Mouse (Mus musculus): ENCODE measurements around the gene Il34. TPM values are rescaled to one million over a fixed set of nuclear protein-coding genes. Genes with fewer than 3 reads are reported as not detected.

The Il34 gene
- polyA plus RNA-seq (2014; fragmentation: Nextera tagmentation; extraction: Ambion mirVana): 0.36 TPM in 1 of 2 replicates, not detected in the other

- H3K27me3 ChIP-seq (ENCODE audit: control insufficient read depth, insufficient read depth, low read length): no peaks in the 10 kb centered on the region
- no peaks in the 10 kb centered on the region for H3K9me3 ChIP-seq (replicated peaks; ENCODE audit: control insufficient read depth, low read length)
- no peak within 1 kb of the TSS for H3K4me3 ChIP-seq (ENCODE audit: low read depth, low read length)
- peaks cover 7% of the 10 kb centered on the region for H3K36me3 ChIP-seq (ENCODE audit: control insufficient read depth, insufficient read depth, low read length)
- peaks cover 6% of the 10 kb centered on the region; the same call in 1 of the 2 replicates for H3K4me1 ChIP-seq (ENCODE audit: control insufficient read depth, insufficient read depth, low read length)
- no peak within 1 kb of the TSS for H3K27ac ChIP-seq (ENCODE audit: low read depth, low read length)
- 33% methylated on average over 12 of the region's 12 CpGs for WGBS (ENCODE audit: insufficient replicate concordance)
- no peak within 1 kb of the TSS; the same call in 1 of the 2 replicates for H3K9ac ChIP-seq (ENCODE audit: low read depth, low read length)
- no peak for ATAC-seq (replicated peaks; ENCODE audit: insufficient number of reproducible peaks, low FRiP score, low TSS enrichment)
- no peak within 1 kb of the TSS for H3K4me2 ChIP-seq
These were observed at the start of gene Il34 for GRCm38 (mm10) chr8:110805669-110806068. Gene Il34, minus strand, starts transcription at chr8:110805924.

- no peak for ATAC-seq (replicated peaks; ENCODE audit: insufficient number of reproducible peaks, low FRiP score, low TSS enrichment)
- Histone ChIP-seq H3K9ac (ENCODE audit: low read depth, low read length) (no peak overlapping the region), H3K9me3 (replicated peaks; ENCODE audit: control insufficient read depth, low read length) (no peaks in the 10 kb centered on the region), H3K27ac (ENCODE audit: low read depth, low read length) (no peak overlapping the region), H3K27me3 (ENCODE audit: control insufficient read depth, insufficient read depth, low read length) (no peaks in the 10 kb centered on the region), H3K36me3 (ENCODE audit: control insufficient read depth, insufficient read depth, low read length) (peaks cover 37% of the 10 kb centered on the region), H3K4me2 (no peak overlapping the region), H3K4me1 (ENCODE audit: control insufficient read depth, insufficient read depth, low read length) (peaks cover 9% of the 10 kb centered on the region), H3K4me3 (ENCODE audit: low read depth, low read length) (no peak overlapping the region)
- WGBS (ENCODE audit: insufficient replicate concordance): 94% methylated on average over 10 of the region's 10 CpGs
These were observed 45.5 kb upstream of the Il34 start for GRCm38 (mm10) chr8:110851186-110851585.

GRCm38 (mm10) chr8:110847645-110848495, 42.1 kb upstream of the Il34 start:
- ATAC-seq (replicated peaks; ENCODE audit: insufficient number of reproducible peaks, low FRiP score, low TSS enrichment): no peak
- H3K4me2 ChIP-seq: peak overlapping the region; percentile 94
- H3K4me1 ChIP-seq (ENCODE audit: control insufficient read depth, insufficient read depth, low read length): peaks cover 16% of the 10 kb centered on the region
- H3K9ac ChIP-seq (ENCODE audit: low read depth, low read length): peak overlapping the region; percentile 98
- no peaks in the 10 kb centered on the region for H3K9me3 ChIP-seq (replicated peaks; ENCODE audit: control insufficient read depth, low read length)
- WGBS (ENCODE audit: insufficient replicate concordance): 41% methylated on average over 14 of the region's 14 CpGs
- no peak overlapping the region for H3K27ac ChIP-seq (ENCODE audit: low read depth, low read length)
- H3K36me3 ChIP-seq (ENCODE audit: control insufficient read depth, insufficient read depth, low read length): peaks cover 27% of the 10 kb centered on the region
- no peaks in the 10 kb centered on the region for H3K27me3 ChIP-seq (ENCODE audit: control insufficient read depth, insufficient read depth, low read length)
- peak overlapping the region; percentile 95 for H3K4me3 ChIP-seq (ENCODE audit: low read depth, low read length)

GRCm38 (mm10) chr8:110847171-110847549, 41.4 kb upstream of the Il34 start:
- peaks cover 30% of the 10 kb centered on the region for H3K36me3 ChIP-seq (ENCODE audit: control insufficient read depth, insufficient read depth, low read length)
- no peaks in the 10 kb centered on the region for H3K27me3 ChIP-seq (ENCODE audit: control insufficient read depth, insufficient read depth, low read length)
- H3K4me2 ChIP-seq: peak overlapping the region; percentile 94
- under 1% methylated on average over 13 of the region's 13 CpGs for WGBS (ENCODE audit: insufficient replicate concordance)
- H3K4me3 ChIP-seq (ENCODE audit: low read depth, low read length): peak overlapping the region; percentile 95
- H3K4me1 ChIP-seq (ENCODE audit: control insufficient read depth, insufficient read depth, low read length): peaks cover 16% of the 10 kb centered on the region
- H3K27ac ChIP-seq (ENCODE audit: low read depth, low read length): peak overlapping the region; percentile 87
- no peaks in the 10 kb centered on the region for H3K9me3 ChIP-seq (replicated peaks; ENCODE audit: control insufficient read depth, low read length)
- peak overlapping the region; percentile 98 for H3K9ac ChIP-seq (ENCODE audit: low read depth, low read length)
- ATAC-seq (replicated peaks; ENCODE audit: insufficient number of reproducible peaks, low FRiP score, low TSS enrichment): no peak

GRCm38 (mm10) chr8:110846405-110847170, 40.9 kb upstream of the Il34 start, which contains the start of the genes Cog4 and Sf3b3:
Gene Cog4, plus strand, starts transcription at chr8:110846600.
Gene Sf3b3, minus strand, starts transcription at chr8:110846787.
- no peaks in the 10 kb centered on the region for H3K27me3 ChIP-seq (ENCODE audit: control insufficient read depth, insufficient read depth, low read length)
- H3K4me3 ChIP-seq (ENCODE audit: low read depth, low read length): peak within 1 kb of the TSS; percentile 95
- H3K4me1 ChIP-seq (ENCODE audit: control insufficient read depth, insufficient read depth, low read length): peaks cover 16% of the 10 kb centered on the region
- peak within 1 kb of the TSS; percentile 87 for H3K27ac ChIP-seq (ENCODE audit: low read depth, low read length)
- ATAC-seq (replicated peaks; ENCODE audit: insufficient number of reproducible peaks, low FRiP score, low TSS enrichment): peak; percentile 86
- peak within 1 kb of the TSS; percentile 94 for H3K4me2 ChIP-seq
- peaks cover 29% of the 10 kb centered on the region for H3K36me3 ChIP-seq (ENCODE audit: control insufficient read depth, insufficient read depth, low read length)
- no peaks in the 10 kb centered on the region for H3K9me3 ChIP-seq (replicated peaks; ENCODE audit: control insufficient read depth, low read length)
- WGBS (ENCODE audit: insufficient replicate concordance): under 1% methylated on average over 53 of the region's 53 CpGs
- H3K9ac ChIP-seq (ENCODE audit: low read depth, low read length): peak within 1 kb of the TSS; percentile 98

- no peak for ATAC-seq (replicated peaks; ENCODE audit: insufficient number of reproducible peaks, low FRiP score, low TSS enrichment)
- peak overlapping the region; percentile 94 for H3K4me2 ChIP-seq
- peaks cover 29% of the 10 kb centered on the region for H3K36me3 ChIP-seq (ENCODE audit: control insufficient read depth, insufficient read depth, low read length)
- H3K4me1 ChIP-seq (ENCODE audit: control insufficient read depth, insufficient read depth, low read length): peaks cover 16% of the 10 kb centered on the region
- H3K9me3 ChIP-seq (replicated peaks; ENCODE audit: control insufficient read depth, low read length): no peaks in the 10 kb centered on the region
- no peaks in the 10 kb centered on the region for H3K27me3 ChIP-seq (ENCODE audit: control insufficient read depth, insufficient read depth, low read length)
- WGBS (ENCODE audit: insufficient replicate concordance): 9% methylated on average over 17 of the region's 17 CpGs
- H3K9ac ChIP-seq (ENCODE audit: low read depth, low read length): peak overlapping the region; percentile 98
- peak overlapping the region; percentile 87 for H3K27ac ChIP-seq (ENCODE audit: low read depth, low read length)
- peak overlapping the region; percentile 95 for H3K4me3 ChIP-seq (ENCODE audit: low read depth, low read length)
These were observed 40.2 kb upstream of the Il34 start for GRCm38 (mm10) chr8:110845821-110846404.

GRCm38 (mm10) chr8:110844941-110845340, 39.2 kb upstream of the Il34 start:
- ATAC-seq (replicated peaks; ENCODE audit: insufficient number of reproducible peaks, low FRiP score, low TSS enrichment): no peak
- Histone ChIP-seq H3K27ac (ENCODE audit: low read depth, low read length) (no peak overlapping the region), H3K9ac (ENCODE audit: low read depth, low read length) (no peak overlapping the region), H3K27me3 (ENCODE audit: control insufficient read depth, insufficient read depth, low read length) (no peaks in the 10 kb centered on the region), H3K4me2 (peak overlapping the region; percentile 94), H3K9me3 (replicated peaks; ENCODE audit: control insufficient read depth, low read length) (no peaks in the 10 kb centered on the region), H3K4me1 (ENCODE audit: control insufficient read depth, insufficient read depth, low read length) (peaks cover 16% of the 10 kb centered on the region), H3K36me3 (ENCODE audit: control insufficient read depth, insufficient read depth, low read length) (peaks cover 31% of the 10 kb centered on the region), H3K4me3 (ENCODE audit: low read depth, low read length) (peak overlapping the region; percentile 95)
- WGBS (ENCODE audit: insufficient replicate concordance): 82% methylated on average over 3 of the region's 3 CpGs

- Histone ChIP-seq H3K27me3 (ENCODE audit: control insufficient read depth, insufficient read depth, low read length) (no peaks in the 10 kb centered on the region), H3K27ac (ENCODE audit: low read depth, low read length) (no peak overlapping the region), H3K4me2 (no peak overlapping the region), H3K9me3 (replicated peaks; ENCODE audit: control insufficient read depth, low read length) (no peaks in the 10 kb centered on the region), H3K36me3 (ENCODE audit: control insufficient read depth, insufficient read depth, low read length) (peaks cover 42% of the 10 kb centered on the region), H3K4me3 (ENCODE audit: low read depth, low read length) (no peak overlapping the region), H3K9ac (ENCODE audit: low read depth, low read length) (no peak overlapping the region), H3K4me1 (ENCODE audit: control insufficient read depth, insufficient read depth, low read length) (peaks cover 14% of the 10 kb centered on the region)
- no peak for ATAC-seq (replicated peaks; ENCODE audit: insufficient number of reproducible peaks, low FRiP score, low TSS enrichment)
- 88% methylated on average over 5 of the region's 5 CpGs for WGBS (ENCODE audit: insufficient replicate concordance)
These were observed 37.5 kb upstream of the Il34 start for GRCm38 (mm10) chr8:110843207-110843606.
